Mouse (Mus musculus) stomach, postnatal 0 days (tissue): ENCODE results near the gene Esyt2.

ENCODE experiments used
- CTCF ChIP-seq: IDR thresholded peaks from 2 replicates; pipeline ENCODE4 v1.5.1; 2016; ENCODE audit warnings: antibody characterized with exemption, low read depth, mild to moderate bottlenecking, moderate library complexity
- EP300 ChIP-seq: optimal IDR thresholded peaks from 2 replicates; pipeline ENCODE3; 2016; ENCODE audit warnings: antibody characterized with exemption

DNA sequence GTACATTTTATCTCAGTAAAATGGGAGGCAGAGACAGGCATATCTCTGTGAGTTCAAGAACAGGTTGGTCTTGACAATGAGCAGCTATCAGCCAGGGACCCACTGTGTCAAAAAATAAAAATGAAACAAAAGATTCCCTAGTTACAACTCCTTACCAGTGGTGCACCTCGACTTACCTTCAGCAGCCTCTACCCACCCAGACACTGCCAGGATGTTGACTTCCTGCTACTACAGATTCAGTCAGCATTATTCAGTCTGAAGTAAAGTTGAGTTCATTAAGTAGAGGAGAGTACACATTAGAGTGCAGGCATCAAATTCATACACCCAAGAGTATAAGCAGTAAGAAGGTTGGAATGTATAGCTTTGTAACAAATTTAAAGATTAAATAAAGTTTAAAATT is 32.8 kb downstream of the Esyt2 start:
- no peak for TF ChIP-seq CTCF
- TF ChIP-seq EP300, result no peak
